Mouse (Mus musculus): ENCODE measurements around the gene Olfr1205.

Olfr1205 gene

GRCm38 (mm10) chr2:88829437-88829836 lies at the start of gene Olfr1205:
TSS of gene Olfr1205 (plus strand) at chr2:88829737.
- no peak for DNase-seq (ENCODE audit: low spot score)

- no peak for DNase-seq (ENCODE audit: low spot score)
Measured at GRCm38 (mm10) chr2:88792736-88793135, 36.8 kb upstream of the Olfr1205 start, which contains the start of gene Olfr1201. TSS of gene Olfr1201 (plus strand) at chr2:88793036.

GRCm38 (mm10) chr2:88814196-88814595 lies 15.3 kb upstream of the Olfr1205 start, which contains the start of gene Olfr1202:
TSS of gene Olfr1202 (plus strand) at chr2:88814496.
- no peak for DNase-seq (ENCODE audit: low spot score)

- DNase-seq (ENCODE audit: low spot score), result no peak
Measured at GRCm38 (mm10) chr2:88838477-88838876, 8.9 kb downstream of the Olfr1205 start.

- DNase-seq (ENCODE audit: low spot score), result no peak
Measured at GRCm38 (mm10) chr2:88848992-88849391, 19.5 kb downstream of the Olfr1205 start, which contains the start of gene Olfr1204. TSS of gene Olfr1204 (plus strand) at chr2:88849292.

GRCm38 (mm10) chr2:88862931-88863330 lies 33.4 kb downstream of the Olfr1205 start, which contains the start of gene Olfr1206:
TSS of gene Olfr1206 (plus strand) at chr2:88863231.
- no peak for DNase-seq (ENCODE audit: low spot score)
